Mouse (Mus musculus): ENCODE data around the gene B4galt3.

Gene B4galt3

GRCm38 (mm10) chr1:171263666-171264461, 6.3 kb upstream of the B4galt3 start:
- DNase-seq (ENCODE audit: low spot score in 2 of 2) = no peak

DNA sequence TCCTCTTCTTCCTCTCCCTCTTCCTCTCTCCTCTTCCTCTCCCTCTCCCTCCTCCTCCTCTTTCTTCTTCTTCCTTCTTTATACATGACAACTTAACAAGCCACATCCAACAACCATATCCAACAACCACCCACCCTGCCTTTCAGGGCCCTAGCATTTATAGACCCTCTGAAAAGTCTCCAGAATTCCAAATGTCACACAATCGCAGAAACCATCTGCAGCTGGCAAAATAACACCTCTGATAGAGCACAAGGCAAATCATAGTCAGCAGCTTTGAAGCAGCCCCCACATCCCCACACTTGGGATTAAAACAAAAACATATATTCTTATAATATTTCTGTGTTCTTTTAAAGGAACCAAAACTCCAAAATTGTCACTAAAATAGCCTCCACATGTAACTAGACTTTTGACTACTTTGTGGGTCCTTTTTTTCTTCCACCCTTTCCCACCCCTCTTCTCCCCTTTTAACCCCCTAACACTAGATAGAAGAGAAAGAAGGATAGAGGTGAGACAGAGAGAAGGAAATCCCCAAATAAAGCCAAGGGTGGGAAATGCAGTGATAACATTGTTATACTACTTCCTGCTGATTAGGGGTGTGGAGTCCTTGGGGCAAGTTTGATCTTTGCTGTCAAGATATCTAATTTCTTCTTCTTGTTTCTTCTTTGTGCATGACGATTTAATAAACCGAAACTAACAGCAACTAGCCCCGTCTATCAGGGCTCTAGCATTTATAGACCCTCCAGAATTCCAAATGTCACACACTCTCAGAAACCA, 4.0 kb upstream of the B4galt3 start:
- no peak for DNase-seq (ENCODE audit: low spot score in 2 of 2)

- DNase-seq (ENCODE audit: low spot score in 2 of 2) = no peak
Observed at GRCm38 (mm10) chr1:171268341-171268740, 1.8 kb upstream of the B4galt3 start.

DNA sequence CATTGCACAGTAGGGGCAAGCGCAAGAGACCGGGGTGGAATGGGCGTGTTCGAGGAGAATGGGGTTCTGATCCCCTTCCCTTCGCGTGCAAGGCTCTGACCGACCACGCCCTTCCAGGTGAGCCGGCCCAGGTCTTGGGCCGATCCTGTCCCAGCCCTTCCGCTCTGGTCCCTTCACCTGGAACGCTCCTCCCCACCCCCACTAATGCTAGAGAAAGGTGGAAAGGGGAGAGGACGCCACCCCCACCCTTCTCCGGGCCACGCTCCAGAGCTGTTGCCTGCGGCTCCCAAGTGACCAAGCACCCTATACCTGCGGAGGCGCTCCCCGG, 409 bp downstream of the B4galt3 start:
- no peak for DNase-seq (ENCODE audit: low spot score in 2 of 2)

DNA sequence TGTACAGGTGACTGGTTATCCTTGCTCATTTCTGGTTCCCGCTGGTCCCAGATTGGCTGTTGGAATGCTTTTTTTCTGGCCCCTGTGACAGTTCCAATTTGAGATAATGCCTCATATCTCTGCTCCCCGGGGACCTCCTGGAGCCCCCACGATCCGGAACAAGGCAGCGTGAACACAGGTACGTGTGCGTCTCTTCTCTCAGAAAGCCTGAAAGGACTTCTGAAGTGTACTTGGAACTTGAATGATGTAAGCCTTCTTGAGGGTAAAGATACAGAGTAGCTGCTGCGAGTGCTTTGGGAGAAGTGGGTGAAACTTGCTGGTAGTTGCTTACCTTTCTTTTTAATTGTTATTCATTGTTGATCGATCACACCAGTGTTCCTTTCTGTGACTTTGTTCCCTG, 1.1 kb downstream of the B4galt3 start:
- DNase-seq (ENCODE audit: low spot score in 2 of 2) = no peak

DNA sequence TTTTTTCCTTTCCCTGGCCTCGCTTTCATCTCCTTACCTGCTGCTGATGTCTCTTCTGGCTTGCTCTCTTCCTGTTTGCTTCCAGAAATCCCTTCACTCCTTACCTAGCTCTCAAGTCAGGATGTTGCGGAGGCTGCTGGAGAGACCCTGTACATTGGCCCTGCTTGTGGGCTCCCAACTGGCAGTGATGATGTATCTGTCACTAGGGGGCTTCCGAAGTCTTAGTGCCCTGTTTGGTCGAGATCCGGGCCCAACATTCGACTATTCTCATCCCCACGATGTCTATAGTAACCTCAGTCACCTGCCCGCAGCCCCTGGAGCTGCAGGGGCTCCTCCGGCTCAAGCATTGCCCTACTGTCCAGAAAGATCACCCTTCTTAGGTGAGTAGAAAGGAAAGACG, 1.5 kb downstream of the B4galt3 start:
- DNase-seq (ENCODE audit: low spot score in 2 of 2) = no peak

DNA sequence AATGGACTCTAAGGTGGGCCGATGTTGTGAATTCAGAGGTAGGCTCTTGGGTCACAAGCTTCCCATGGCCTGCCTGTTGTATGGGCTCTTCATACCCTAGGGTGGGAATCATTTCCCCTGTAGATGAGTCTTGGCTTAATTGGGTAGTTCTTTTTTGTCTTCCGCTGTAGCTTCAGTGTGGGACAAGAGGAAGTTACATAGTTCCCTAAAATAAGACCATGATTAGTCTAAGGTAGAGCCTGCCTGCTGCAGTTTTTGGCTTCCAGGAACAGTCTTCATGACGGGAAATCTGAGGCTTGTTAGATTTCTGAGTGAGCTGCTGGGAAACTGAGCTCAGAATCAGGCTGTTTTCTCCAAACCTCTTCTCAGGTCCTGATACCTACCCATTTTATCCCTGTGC, 2.0 kb downstream of the B4galt3 start:
- no peak for DNase-seq (ENCODE audit: low spot score in 2 of 2)

- no peak for DNase-seq (ENCODE audit: low spot score in 2 of 2)
Observed at GRCm38 (mm10) chr1:171274171-171274570, 4.0 kb downstream of the B4galt3 start.

DNA sequence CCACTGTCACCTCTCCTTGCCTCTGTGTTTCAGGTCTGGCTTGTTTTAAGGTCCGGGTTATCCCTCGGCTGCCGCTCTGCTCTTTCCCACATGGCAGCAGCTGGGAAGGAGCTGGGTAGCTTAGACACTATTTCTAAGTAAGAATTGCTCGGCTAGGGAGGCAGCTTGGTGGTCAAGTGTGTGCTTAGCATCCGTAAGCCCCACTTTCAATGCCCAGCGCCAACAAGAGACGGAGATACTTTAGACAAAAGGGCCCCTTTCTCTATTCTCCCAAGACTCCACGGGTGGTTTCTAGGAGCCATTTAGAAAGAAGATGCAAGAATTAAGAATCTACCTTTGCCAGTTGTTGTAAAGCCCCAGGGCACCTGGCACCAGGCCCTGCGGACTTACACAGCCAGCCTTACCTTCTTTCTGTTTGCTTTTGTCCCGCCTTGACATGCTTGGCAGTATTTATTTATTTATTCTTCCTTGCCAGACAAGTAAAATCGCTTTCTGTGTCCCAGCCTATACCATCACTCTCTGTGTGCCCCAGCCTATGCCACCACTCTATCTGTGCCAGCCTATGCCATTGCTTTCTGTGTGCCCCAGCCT, 5.1 kb downstream of the B4galt3 start:
- no peak for DNase-seq (ENCODE audit: low spot score in 2 of 2)

DNA sequence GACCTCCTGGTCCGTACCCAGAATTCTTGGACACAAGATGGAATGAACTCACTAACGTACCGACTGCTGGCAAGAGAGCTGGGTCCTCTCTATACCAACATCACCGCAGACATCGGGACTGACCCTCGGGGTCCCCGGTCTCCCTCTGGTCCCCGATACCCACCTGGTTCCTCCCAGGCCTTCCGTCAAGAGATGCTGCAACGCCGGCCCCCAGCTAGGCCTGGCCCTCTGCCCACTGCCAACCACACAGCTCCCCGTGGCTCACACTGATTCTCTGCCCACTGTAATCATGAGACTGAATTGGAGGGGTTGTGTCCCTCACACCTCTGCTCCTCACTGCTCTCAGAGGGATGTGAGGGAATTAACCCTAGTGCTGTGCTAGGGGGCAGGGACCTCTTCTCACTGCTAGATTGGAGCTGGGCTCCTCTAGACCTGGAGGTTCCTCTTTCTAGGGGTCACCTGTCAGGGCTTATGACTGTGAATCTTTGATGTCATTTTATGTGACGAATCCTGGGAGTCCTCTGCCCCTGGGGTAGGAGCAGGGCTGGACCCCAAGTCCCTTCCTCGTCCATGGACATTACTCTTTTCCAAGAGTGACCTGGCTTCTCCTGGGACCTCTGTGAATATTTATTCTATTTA, 6.1 kb downstream of the B4galt3 start:
- DNase-seq (ENCODE audit: low spot score in 2 of 2) = no peak

GRCm38 (mm10) chr1:171277736-171278135, 7.6 kb downstream of the B4galt3 start:
- DNase-seq (ENCODE audit: low spot score in 2 of 2) = no peak

DNA sequence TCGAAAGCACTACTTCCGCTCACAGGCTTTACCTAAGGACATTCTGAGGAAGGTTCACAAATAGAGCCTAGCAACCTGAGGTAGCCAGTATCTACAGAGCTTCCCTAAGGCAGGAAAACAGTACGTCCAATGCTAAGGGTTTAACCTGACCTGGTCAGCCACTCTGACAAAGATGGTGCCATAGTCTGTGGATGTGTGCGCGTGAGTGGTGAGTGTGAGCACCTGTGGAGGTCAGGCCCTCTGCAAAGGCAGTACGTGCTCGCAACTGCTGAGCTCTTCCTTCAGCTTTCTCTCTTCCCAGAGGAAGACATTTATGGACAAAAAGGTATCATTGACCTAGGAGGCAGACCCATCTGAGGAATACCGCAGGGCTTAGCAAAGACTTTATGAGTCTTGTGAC, 8.3 kb downstream of the B4galt3 start:
- peak in 1 of 2 experiments; percentile 19 for DNase-seq (ENCODE audit: low spot score in 2 of 2)

DNA sequence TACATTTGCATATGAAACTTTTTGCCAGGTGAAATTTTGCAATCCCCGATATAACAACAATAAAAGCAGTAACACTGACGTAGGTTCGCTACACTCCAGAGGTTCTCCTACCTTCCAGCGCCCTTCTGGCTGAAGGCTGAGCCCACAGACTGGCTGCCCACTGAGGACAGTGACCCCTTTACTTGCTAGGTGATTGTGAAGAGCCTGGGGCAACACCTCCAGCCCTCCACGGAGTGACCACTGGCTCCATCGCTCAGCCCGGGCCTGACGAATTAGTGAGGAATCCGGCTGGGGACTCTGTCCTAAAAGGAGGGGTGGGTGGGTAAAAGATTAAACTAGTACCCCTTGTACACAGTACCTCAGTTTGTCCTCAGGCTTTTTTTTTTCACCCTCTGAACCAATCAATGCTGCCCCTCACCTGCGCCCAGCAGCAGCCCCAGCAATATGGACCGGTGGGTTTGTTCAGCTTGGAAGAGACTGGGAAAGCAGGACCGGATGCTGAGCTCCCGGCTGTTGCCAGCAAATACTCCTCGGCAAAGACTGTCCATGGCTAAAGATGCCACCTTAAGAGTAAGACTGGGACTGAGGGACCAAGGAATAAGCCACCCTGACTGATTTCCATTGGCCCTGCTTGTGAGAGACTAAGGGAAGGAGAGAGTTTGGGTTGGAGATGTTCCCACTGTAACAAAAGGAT, 9.0 kb downstream of the B4galt3 start:
- DNase-seq (ENCODE audit: low spot score in 2 of 2) = peak in 1 of 2 experiments; percentile 22

GRCm38 (mm10) chr1:171279721-171280120, 9.6 kb downstream of the B4galt3 start:
- DNase-seq (ENCODE audit: low spot score in 2 of 2) = peak in 1 of 2 experiments; percentile 23

- DNase-seq (ENCODE audit: low spot score in 2 of 2) = peak in 1 of 2 experiments; percentile 30
Observed at GRCm38 (mm10) chr1:171280250-171280915, 10.3 kb downstream of the B4galt3 start.

DNA sequence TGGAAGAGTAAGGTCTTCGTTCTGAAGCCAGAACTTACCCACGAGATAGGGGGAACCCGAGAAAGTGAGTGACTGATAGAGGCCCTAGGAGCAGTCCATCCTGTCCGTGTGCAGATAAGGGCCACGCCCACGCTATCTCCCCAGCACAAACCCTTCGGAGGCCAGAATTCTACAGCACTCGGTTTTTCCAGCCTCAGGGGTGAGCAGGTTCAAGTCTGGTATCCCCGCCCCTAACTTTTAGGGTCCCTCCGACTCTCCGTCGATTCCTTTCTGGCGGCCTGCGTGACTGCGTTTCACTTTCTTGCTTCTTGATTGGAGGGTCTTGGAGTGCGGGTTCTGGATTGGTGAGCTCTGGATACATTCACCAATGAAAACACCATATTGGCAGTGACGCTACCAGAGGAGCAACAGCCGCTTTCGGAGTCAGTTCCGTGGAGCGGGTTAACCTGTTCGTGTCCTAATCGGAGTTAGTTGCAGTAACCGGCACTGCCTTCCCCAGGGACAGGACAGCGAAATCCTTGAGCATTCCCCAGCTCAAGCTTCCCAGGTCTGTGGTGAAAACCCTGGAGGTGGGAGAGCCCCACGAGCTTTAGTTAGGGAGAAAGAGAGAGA, 10.9 kb downstream of the B4galt3 start, which contains the start of gene Ppox:
Gene Ppox, minus strand, starts transcription at position 271 of the 612 bp plus-strand sequence.
- peak; percentile 96 to 98 for DNase-seq (ENCODE audit: low spot score in 2 of 2)

- peak; percentile 77 to 79 for DNase-seq (ENCODE audit: low spot score in 2 of 2)
Observed at GRCm38 (mm10) chr1:171281528-171281923, 11.4 kb downstream of the B4galt3 start.

- DNase-seq (ENCODE audit: low spot score in 2 of 2) = peak in 1 of 2 experiments; percentile 30
Observed at GRCm38 (mm10) chr1:171282086-171282805, 12.1 kb downstream of the B4galt3 start.

GRCm38 (mm10) chr1:171283188-171284160, 13.3 kb downstream of the B4galt3 start:
- DNase-seq (ENCODE audit: low spot score in 2 of 2) = peak; percentile 25 to 35
